Mouse (Mus musculus): ENCODE measurements around the gene Mapk13. TPM values are rescaled to one million over a fixed set of nuclear protein-coding genes. Genes with fewer than 3 reads are reported as not detected.

Mapk13 gene
- total and polyA plus RNA-seq, 3 experiments = 0.04 to 1.4 TPM; not detected in 1

DNA sequence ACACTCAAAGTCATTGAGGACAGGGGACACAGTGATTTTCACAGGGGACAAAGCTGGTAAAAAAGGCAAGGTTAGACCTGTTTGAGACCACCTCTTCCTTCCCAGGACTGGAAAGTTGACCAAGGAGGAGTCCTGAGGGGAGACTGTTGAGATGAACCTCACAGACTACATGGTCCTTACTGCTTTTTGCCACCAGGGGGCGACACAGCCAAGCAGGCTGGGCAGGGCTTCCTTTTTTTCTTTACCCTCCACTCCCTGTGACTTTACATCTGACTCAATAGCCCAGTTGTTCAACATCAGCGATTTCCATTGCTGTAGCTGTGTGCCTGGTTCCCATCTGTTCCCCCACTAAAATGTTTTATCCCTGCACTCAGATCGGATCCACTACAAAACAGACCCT, 7.2 kb upstream of the Mapk13 start:
- H3K9me3 ChIP-seq (replicated peaks; ENCODE audit: insufficient read depth, low read length) = no peaks in the 10 kb centered on the region
- H3K4me1 ChIP-seq (ENCODE audit: control insufficient read depth in 1 of 2, insufficient read depth in 2 of 2, low read length in 2 of 2) = no peaks in the 10 kb centered on the region
- peak; percentile 81 for DNase-seq (ENCODE audit: low read depth, low spot score)
- no peak overlapping the region for H3K27ac ChIP-seq (ENCODE audit: control insufficient read depth, low read depth, low read length)
- H3K9ac ChIP-seq (ENCODE audit: control insufficient read depth, low read depth, low read length, poor library complexity, severe bottlenecking) = no peak overlapping the region; the same call in 1 of the 2 replicates
- no peaks in the 10 kb centered on the region for H3K79me2 ChIP-seq (ENCODE audit: control insufficient read depth, insufficient read depth, low read length, poor library complexity)
- H3K36me3 ChIP-seq (ENCODE audit: control insufficient read depth in 1 of 2, insufficient read depth in 2 of 2, low read length in 2 of 2) = no peaks in the 10 kb centered on the region
- no peak overlapping the region for H3K4me3 ChIP-seq (ENCODE audit: control insufficient read depth in 1 of 2, insufficient read depth in 1 of 2, low read depth in 2 of 2, low read length in 2 of 2)
- no peaks in the 10 kb centered on the region for H3K27me3 ChIP-seq (ENCODE audit: control insufficient read depth in 1 of 2, insufficient read depth in 2 of 2, low read length in 2 of 2)
- TF ChIP-seq POLR2AphosphoS2 (IDR thresholded peaks at IDR 0.05; ENCODE audit: low read length) (no peak), RAD21 (IDR thresholded peaks at IDR 0.05; ENCODE audit: low read depth, low read length) (peak; percentile 96), KAT2A (conservative IDR thresholded peaks at IDR 0.05; ENCODE audit: low read depth, low read length) (no peak), JUND (IDR thresholded peaks at IDR 0.05; ENCODE audit: low read depth, low read length) (0 out of 2 replicates have a peak, but pooled peaks have one; percentile 59), CTCF (IDR thresholded peaks at IDR 0.05 in 2 of 3, conservative IDR thresholded peaks at IDR 0.05 in 1 of 3; ENCODE audit: control insufficient read depth in 1 of 3, insufficient read depth in 1 of 3, low read depth in 2 of 3, low read length in 3 of 3, poor library complexity in 1 of 3, severe bottlenecking in 1 of 3) (peak; percentile 96 to 99 (median 98)), UBTF (IDR thresholded peaks at IDR 0.05; ENCODE audit: borderline replicate concordance, insufficient read depth, low read depth, low read length) (no peak), SMC3 (IDR thresholded peaks at IDR 0.05; ENCODE audit: low read depth, low read length) (peak; percentile 96), MYC (IDR thresholded peaks at IDR 0.05; ENCODE audit: low read depth, low read length) (0 out of 2 replicates have a peak, but pooled peaks have one; percentile 33), NELFE (IDR thresholded peaks at IDR 0.05; ENCODE audit: low read depth, low read length) (no peak), SIN3A (IDR thresholded peaks at IDR 0.05; ENCODE audit: low read length) (peak; percentile 41; the same call in 1 of the 2 replicates), NRF1 (IDR thresholded peaks at IDR 0.05; ENCODE audit: insufficient read depth, low read depth, low read length, poor library complexity, severe bottlenecking) (no peak), GABPA (IDR thresholded peaks at IDR 0.05; ENCODE audit: low read depth, low read length) (no peak), ZC3H11A (IDR thresholded peaks at IDR 0.05; ENCODE audit: low read depth, low read length) (peak; percentile 90), ZNF384 (IDR thresholded peaks at IDR 0.05; ENCODE audit: low read depth, low read length) (peak; percentile 81), ELF1 (IDR thresholded peaks at IDR 0.05; ENCODE audit: low read depth, low read length) (0 out of 2 replicates have a peak, but pooled peaks have one; percentile 31), GATA1 (IDR thresholded peaks at IDR 0.05; ENCODE audit: low read depth, low read length) (no peak), BHLHE40 (IDR thresholded peaks at IDR 0.05; ENCODE audit: borderline replicate concordance, low read depth, low read length) (peak; percentile 44; the same call in 1 of the 2 replicates)

DNA sequence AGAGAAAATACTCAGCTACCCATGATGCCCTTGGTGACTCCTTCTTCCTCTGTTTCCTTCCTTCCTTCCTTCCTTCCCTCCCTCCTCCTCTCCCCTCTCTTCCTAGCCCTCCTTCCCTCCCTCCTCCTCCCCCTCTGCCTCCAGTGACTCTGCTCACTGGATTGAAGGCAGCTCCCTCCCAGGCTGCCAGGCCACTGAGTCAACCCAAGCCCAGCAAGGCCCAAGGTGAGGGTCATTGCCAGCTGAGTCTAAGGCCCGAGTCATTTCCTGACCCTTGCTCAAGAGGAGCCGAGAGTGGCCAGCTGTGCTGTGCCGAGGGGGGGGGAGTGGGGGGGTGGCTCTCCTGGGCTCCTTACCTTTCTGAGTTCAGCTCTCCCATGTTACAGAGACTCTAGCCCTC, 2.9 kb upstream of the Mapk13 start:
- no peaks in the 10 kb centered on the region for H3K4me1 ChIP-seq (ENCODE audit: control insufficient read depth in 1 of 2, insufficient read depth in 2 of 2, low read length in 2 of 2)
- TF ChIP-seq TCF12 (IDR thresholded peaks at IDR 0.05; ENCODE audit: low read depth, low read length) = no peak
- no peak for TF ChIP-seq ZNF384 (IDR thresholded peaks at IDR 0.05; ENCODE audit: low read depth, low read length)
- no peak for TF ChIP-seq NELFE (IDR thresholded peaks at IDR 0.05; ENCODE audit: low read depth, low read length)
- TF ChIP-seq RCOR1 (IDR thresholded peaks at IDR 0.05; ENCODE audit: low read depth, low read length) = no peak
- TF ChIP-seq MAFK (IDR thresholded peaks at IDR 0.05; ENCODE audit: borderline replicate concordance, low read depth, low read length) = no peak
- no peak for TF ChIP-seq MXI1 (IDR thresholded peaks at IDR 0.05; ENCODE audit: low read depth, low read length)
- TF ChIP-seq EP300 (IDR thresholded peaks at IDR 0.05; ENCODE audit: low read depth in 1 of 2, low read length in 2 of 2) = no peak
- no peak for TF ChIP-seq BHLHE40 (IDR thresholded peaks at IDR 0.05; ENCODE audit: borderline replicate concordance, low read depth, low read length)
- no peak for TF ChIP-seq TAL1 (IDR thresholded peaks at IDR 0.05; ENCODE audit: low read length)

More for the DNA sequence above, 2.9 kb upstream of the Mapk13 start:
- no peaks in the 10 kb centered on the region for H3K36me3 ChIP-seq (ENCODE audit: control insufficient read depth in 1 of 2, insufficient read depth in 2 of 2, low read length in 2 of 2)
- no peak overlapping the region for H3K4me3 ChIP-seq (ENCODE audit: control insufficient read depth in 1 of 2, insufficient read depth in 1 of 2, low read depth in 2 of 2, low read length in 2 of 2)
- no peak for DNase-seq (ENCODE audit: low read depth, low spot score)
- H3K9ac ChIP-seq (ENCODE audit: control insufficient read depth, low read depth, low read length, poor library complexity, severe bottlenecking) = no peak overlapping the region
- H3K27me3 ChIP-seq (ENCODE audit: control insufficient read depth in 1 of 2, insufficient read depth in 2 of 2, low read length in 2 of 2) = no peaks in the 10 kb centered on the region
- no peak overlapping the region for H3K27ac ChIP-seq (ENCODE audit: control insufficient read depth, low read depth, low read length)
- H3K79me2 ChIP-seq (ENCODE audit: control insufficient read depth, insufficient read depth, low read length, poor library complexity) = no peaks in the 10 kb centered on the region
- H3K9me3 ChIP-seq (replicated peaks; ENCODE audit: insufficient read depth, low read length) = no peaks in the 10 kb centered on the region

All from MEL (cell line).